Mouse (Mus musculus) spleen, postnatal 36 days (tissue): ENCODE measurements at regions not wholly inside any gene's neighbourhood (a gene's known extent, or its start where the extent isn't known, plus 50 kb on each side); places are given as distances from the start of the nearest gene placed in this dataset.
"Not testable (repeated sequence)": the region's sequence is repeated elsewhere in the genome, so short reads cannot be mapped to it uniquely, and the experiment has no call there.

Experiments used
- DNase-seq, 2 experiments: peaks; one replicate each; pipeline ENCODE4 v3.0.0; 2022; ENCODE audit warnings: low spot score in 2 of 2, mixed read lengths in 1 of 2

GRCm38 (mm10) chr9:90618154-90618553 is 347.6 kb upstream of the Tbc1d2b start:
- DNase-seq = no peak

DNA sequence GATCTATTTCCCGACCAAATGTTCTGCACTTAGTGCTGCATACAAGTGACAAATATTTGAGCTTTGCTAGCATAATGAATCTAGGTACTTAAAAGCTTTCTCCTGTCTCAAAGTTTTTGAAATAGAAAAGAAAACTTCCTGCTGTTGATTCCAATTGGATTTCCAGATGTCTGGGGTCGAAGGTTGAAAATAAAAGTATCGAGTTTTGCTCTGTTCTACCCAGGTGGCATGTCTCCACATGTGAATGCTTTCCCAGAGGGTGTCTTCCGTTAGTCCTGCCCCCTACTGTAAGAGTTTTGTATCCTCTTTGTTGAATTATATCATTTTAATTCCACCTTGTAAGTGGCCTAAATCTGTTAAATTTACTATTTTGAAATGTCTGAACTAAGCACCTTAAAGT is 327.3 kb upstream of the Tbc1d2b start:
- no peak for DNase-seq

GRCm38 (mm10) chr9:90556742-90557141 is 286.1 kb upstream of the Tbc1d2b start:
- DNase-seq = no peak

- DNase-seq = no peak
These were observed 285.6 kb upstream of the Tbc1d2b start for GRCm38 (mm10) chr9:90556216-90556615.

GRCm38 (mm10) chr9:90547931-90548330 is 277.3 kb upstream of the Tbc1d2b start:
- DNase-seq = no peak

DNA sequence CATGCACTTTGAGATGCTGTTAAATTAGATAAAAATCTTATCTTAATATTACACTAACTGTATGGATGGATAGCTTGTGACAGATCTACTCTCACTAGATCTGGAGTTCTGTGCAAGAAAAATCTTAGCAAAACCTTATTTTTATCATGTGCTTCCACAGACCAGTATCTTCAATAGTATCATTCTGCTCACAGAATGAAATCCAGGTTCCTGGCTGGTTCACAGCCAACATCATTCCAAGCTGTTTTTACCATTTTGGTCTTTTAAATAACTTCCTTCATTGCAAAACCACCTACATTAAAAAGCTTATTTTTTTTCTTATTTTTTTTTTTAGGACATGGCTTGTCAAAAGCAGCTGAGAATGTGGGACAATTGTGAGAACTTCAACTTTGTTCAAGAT is 276.1 kb upstream of the Tbc1d2b start:
- no peak for DNase-seq

DNA sequence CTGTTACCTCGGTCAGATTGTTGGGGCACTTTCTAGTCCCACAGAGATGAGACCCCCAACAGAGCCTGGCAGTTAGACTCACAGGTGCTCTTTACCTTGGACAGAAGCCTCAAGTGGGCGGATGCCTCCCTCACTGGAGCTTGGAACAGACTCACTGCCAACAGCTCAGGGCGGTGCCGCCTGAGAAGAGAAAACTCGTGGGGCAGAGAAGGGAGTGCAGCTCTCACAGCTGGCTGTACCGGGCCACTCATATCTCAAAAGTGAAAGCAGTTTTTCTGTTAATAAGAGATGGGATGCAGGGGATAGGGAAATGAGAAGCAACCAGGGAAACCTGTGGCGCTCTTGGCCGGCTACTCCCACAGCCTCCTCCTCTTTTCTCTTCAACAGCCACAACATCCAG is 267.1 kb upstream of the Tbc1d2b start:
- DNase-seq = not testable (repeated sequence)

DNA sequence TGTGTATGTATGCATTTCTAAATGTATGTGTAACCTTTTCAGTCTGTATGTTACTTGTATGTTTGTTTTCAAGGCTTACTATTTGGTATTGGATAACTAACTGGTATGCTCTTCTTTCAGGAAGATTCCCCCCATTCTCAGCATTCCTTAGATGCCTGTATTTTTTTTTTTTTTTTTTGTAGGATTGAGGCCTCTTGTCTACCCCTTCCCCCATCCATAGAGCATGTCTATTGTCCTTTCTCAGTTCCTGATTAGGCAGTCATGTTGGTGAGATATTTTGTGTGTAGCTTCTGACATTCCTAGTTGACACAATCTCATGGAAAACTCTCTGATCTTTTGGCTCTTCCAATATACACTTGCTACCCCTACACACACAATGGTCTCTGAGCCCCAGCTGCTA is 262.8 kb upstream of the Tbc1d2b start:
- no peak for DNase-seq

- no peak for DNase-seq
These were observed 250.6 kb upstream of the Tbc1d2b start for GRCm38 (mm10) chr9:90521186-90521585.

GRCm38 (mm10) chr9:90494888-90495287 is 224.3 kb upstream of the Tbc1d2b start:
- DNase-seq = no peak

DNA sequence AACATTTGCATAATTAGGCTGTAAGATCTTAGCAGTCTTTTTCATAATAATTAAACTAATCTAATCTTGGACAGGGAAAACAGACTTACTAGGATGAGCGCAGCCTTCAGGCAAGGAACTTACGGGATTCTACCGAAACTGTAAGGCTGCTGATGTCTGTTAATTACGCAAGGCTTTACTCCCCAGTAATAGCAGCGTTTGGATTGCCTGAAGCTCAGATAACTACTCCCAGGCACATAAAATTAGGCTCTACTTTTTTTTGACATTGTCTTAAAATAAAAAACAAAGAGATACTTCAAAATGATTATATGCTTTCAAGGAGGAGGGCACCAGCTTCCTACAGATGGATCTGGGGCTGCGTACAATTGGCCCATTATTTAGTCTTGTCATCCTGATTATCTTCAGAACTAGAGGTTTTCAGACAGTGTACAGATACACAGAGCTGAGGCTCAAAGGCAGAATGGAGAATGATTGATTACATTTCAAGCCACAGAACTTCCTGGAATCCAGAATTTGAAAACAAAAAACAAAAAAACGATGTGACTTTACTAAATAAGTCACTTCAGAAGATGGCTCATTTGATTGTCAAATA is 220.1 kb upstream of the Tbc1d2b start:
- no peak for DNase-seq

DNA sequence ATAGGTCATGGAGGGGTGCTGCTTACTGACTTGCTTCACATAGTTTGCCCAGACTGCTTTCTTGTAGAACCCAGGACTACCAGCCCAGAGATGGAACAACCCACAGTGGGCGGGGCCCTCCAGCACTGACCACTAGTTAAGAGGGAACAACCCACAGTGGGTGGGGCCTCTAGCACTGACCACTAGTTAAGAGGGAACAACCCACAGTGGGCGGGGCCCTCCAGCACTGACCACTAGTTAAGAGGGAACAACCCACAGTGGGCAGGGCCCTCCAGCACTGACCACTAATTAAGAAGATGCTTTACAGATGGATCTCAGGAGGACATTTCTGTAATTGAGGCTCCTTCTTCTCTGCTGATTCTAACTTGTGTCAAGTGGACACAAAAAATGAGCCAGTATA is 180.0 kb upstream of the Tbc1d2b start:
- no peak for DNase-seq

- DNase-seq = no peak
These were observed 176.4 kb upstream of the Tbc1d2b start for GRCm38 (mm10) chr9:90446957-90447356.

GRCm38 (mm10) chr9:90434902-90435301 is 164.3 kb upstream of the Tbc1d2b start:
- DNase-seq = no peak

- DNase-seq = peak in 1 of 2 experiments; percentile 6
These were observed 160.3 kb upstream of the Tbc1d2b start for GRCm38 (mm10) chr9:90430898-90431297.

GRCm38 (mm10) chr9:90421662-90422061 is 151.1 kb upstream of the Tbc1d2b start:
- DNase-seq = no peak

DNA sequence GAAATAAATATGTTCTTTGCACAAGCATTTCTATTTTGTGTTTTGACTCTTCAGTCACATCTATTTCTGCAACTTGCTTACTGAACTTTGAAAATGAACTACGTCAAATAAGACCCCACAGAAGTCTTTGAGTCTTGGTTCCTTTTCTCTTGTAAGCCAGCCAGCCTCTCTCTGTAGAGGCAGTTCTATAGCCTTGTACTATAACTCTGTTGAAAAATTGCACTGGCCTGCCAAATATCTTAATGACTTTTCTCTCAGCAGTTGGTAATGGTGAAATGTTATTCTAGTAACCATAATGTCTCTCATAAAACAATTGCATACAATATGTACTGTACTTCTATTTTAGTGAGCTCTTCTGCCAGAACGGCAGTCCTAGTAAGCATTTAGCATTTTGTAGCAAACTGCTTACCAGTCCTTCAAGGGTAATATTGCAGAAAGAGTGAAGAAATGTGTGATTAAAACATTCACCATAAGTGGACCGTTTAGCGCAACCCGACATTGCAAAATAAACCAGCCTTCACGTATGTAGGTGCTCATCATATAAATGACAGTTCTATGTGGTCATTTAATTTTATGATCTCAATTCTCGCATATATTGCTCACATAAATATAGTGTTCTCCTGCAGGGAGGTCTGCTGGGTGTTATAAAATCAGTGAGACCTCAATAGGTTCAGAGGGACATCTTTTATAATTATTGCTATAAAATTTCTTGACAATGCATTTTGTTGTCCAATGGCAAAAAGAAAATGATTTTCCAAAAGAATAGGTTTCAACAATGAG is 149.3 kb upstream of the Tbc1d2b start:
- DNase-seq = no peak

- no peak for DNase-seq
These were observed 138.2 kb upstream of the Tbc1d2b start for GRCm38 (mm10) chr9:90408789-90409188.

- DNase-seq = no peak
These were observed 137.0 kb upstream of the Tbc1d2b start for GRCm38 (mm10) chr9:90407573-90407972.

GRCm38 (mm10) chr9:90388401-90388800 is 117.8 kb upstream of the Tbc1d2b start:
- no peak for DNase-seq

- DNase-seq = no peak
These were observed 114.4 kb upstream of the Tbc1d2b start for GRCm38 (mm10) chr9:90385047-90385446.

GRCm38 (mm10) chr9:90380099-90380498 is 109.5 kb upstream of the Tbc1d2b start:
- DNase-seq = no peak

DNA sequence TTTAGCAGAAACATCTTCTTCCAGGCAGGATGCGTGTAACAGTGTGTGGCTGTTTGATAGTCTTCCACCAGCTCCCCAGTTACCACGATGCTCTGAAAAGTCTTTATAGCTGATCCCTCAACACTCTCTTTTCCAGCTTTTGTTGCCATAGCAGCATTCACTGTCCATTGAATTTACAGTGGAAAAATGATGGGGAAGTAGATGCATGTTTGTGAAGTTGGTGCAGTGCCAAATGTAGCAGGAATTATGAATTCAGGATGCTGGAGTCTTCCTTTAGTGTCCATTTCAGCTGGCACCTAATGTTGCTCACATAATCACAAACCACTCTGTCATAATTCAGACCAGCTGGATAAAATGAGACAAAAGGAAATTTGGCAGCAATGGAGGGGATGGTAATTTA is 99.0 kb upstream of the Tbc1d2b start:
- DNase-seq = no peak

GRCm38 (mm10) chr9:90367745-90368144 is 97.1 kb upstream of the Tbc1d2b start:
- DNase-seq = no peak
